Mouse (Mus musculus) liver, embryonic 14.5 days (tissue): ENCODE results near the gene Wdr26. TPM values are rescaled to one million over a fixed set of nuclear protein-coding genes. Genes with fewer than 3 reads are reported as not detected.

Experiments used
- ATAC-seq: fragments of 200-750 bp; cut with Nextera tagmentation; 2 replicates; pipeline ENCODE4 v1.8.0; 2017; ENCODE audit warnings: moderate number of reproducible peaks, mild to moderate bottlenecking, moderate library complexity; ENCODE audit not compliant: insufficient read depth
- DNase-seq, 3 experiments: peaks; one replicate each; pipeline ENCODE4 v3.0.0-alpha.2; 2012 to 2013; ENCODE audit warnings: low read depth in 3 of 3, low spot score in 3 of 3
- H3K27ac ChIP-seq: fragments of 300-500 bp; sonication (generic); 2 replicates; pipeline ENCODE4 v1.5.1; 2014; ENCODE audit warnings: moderate library complexity, mild to moderate bottlenecking, control low read depth, inconsistent platforms
- H3K27me3 ChIP-seq: fragments of 300-500 bp; sonication (generic); 2 replicates; pipeline ENCODE4 v1.6.1; 2014; ENCODE audit warnings: mild to moderate bottlenecking, low read length, moderate library complexity; ENCODE audit not compliant: control insufficient read depth, insufficient read depth
- H3K36me3 ChIP-seq: fragments of 300-500 bp; sonication (generic); replicated peaks from 2 replicates; pipeline ENCODE4 v1.6.1; 2014; ENCODE audit warnings: low read depth; ENCODE audit not compliant: control insufficient read depth, insufficient read depth
- H3K4me1 ChIP-seq, 2 experiments: fragments of 200-500 bp in 1 of 2; fragments of 300-500 bp in 1 of 2; sonication (generic) in 1 of 2; replicated peaks; 2 replicates each; pipeline ENCODE4 v1.6.1; 2012 to 2014; ENCODE audit warnings: antibody characterized with exemption in 1 of 2, inconsistent platforms in 1 of 2, low read length in 1 of 2; ENCODE audit not compliant: control insufficient read depth in 2 of 2, insufficient read depth in 2 of 2
- H3K4me2 ChIP-seq: fragments of 300-500 bp; sonication (generic); 2 replicates; pipeline ENCODE4 v1.6.1; 2014; ENCODE audit warnings: low read depth, mild to moderate bottlenecking, control low read depth, moderate library complexity
- H3K4me3 ChIP-seq, 2 experiments: fragments of 200-500 bp in 1 of 2; fragments of 300-500 bp in 1 of 2; sonication (generic) in 1 of 2; 2 replicates each; pipeline ENCODE4 v1.5.1; 2012 to 2014; ENCODE audit warnings: low read depth in 2 of 2, low read length in 2 of 2, mild to moderate bottlenecking in 2 of 2, control low read depth in 1 of 2, inconsistent platforms in 1 of 2, moderate library complexity in 1 of 2; ENCODE audit not compliant: insufficient read depth in 1 of 2
- H3K9ac ChIP-seq: fragments of 300-500 bp; sonication (generic); replicated peaks from 2 replicates; pipeline ENCODE4 v1.6.1; 2014; ENCODE audit warnings: mild to moderate bottlenecking, control low read depth, moderate library complexity
- H3K9me3 ChIP-seq: fragments of 300-500 bp; sonication (generic); 2 replicates; pipeline ENCODE4 v1.6.1; 2016; ENCODE audit warnings: low read length, mixed read lengths; ENCODE audit not compliant: control insufficient read depth
- CTCF ChIP-seq: IDR thresholded peaks from 2 replicates; pipeline ENCODE4 v1.5.1; 2016; ENCODE audit warnings: antibody characterized with exemption, low read depth, control low read depth
- EP300 ChIP-seq: IDR thresholded peaks from 2 replicates; pipeline ENCODE4 v1.6.1; 2016; ENCODE audit warnings: antibody characterized with exemption, low read depth
- WGBS: fragments of 180-500 bp; shearing (Covaris S2); extraction: QIAGEN DNeasy Blood & Tissue Kit; methylation state at CpG from one replicate; pipeline ENCODE4 v1.1.7; 2014; ENCODE audit not compliant: insufficient replicate concordance; 5-methylcytosine and 5-hydroxymethylcytosine counted together
- polyA plus RNA-seq, 2 experiments: library from polyadenylated mRNA; depleted of rRNA in 1 of 2; stranded (reverse) in 1 of 2; unstranded in 1 of 2; fragments of >200 nt; fragmentation: Nextera tagmentation in 1 of 2; extraction: Ambion mirVana in 1 of 2; gene quantifications; 2 replicates each; pipeline versions ENCODE4 v1.2.1 to v1.2.3; 2012 to 2014

Gene Wdr26
- polyA plus RNA-seq, 2 experiments, result 57.8 to 68.9 TPM

DNA sequence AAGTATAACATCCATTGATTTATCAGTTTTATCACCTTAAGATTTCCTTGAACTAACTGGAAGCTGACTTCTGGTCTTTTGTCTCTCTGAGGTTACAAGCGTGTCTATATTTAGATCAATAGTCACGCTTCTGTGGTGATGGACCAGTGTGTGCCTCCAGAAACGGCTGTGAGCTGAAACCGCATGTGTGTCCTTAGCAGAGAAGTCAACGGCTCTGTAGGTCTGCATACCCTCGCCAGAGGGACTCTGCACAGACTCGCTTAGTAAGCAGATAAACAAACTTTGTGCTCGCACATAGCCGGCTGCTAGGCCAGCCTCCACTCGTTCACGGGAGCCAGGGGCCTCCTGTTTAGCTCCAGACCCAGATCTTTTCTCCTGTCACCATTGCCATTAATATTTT lies 15.0 kb upstream of the Wdr26 start:
- Histone ChIP-seq H3K27me3 (no peaks in the 10 kb centered on the region), H3K9me3 (no peaks in the 10 kb centered on the region), H3K4me2 (no peak overlapping the region), H3K36me3 (no peaks in the 10 kb centered on the region), H3K4me1 (peaks cover 17 to 42% of the 10 kb centered on the region in 2 experiments), H3K27ac (no peak overlapping the region), H3K9ac (no peak overlapping the region; the same call in 1 of the 2 replicates), H3K4me3 (no peak overlapping the region)
- WGBS, result 11% methylated on average over 11 of the region's 11 CpGs
- 0 out of 2 replicates have a peak, but pooled peaks have one; percentile 4 for TF ChIP-seq CTCF
- no peak for TF ChIP-seq EP300
- ATAC-seq, result no peak
- no peak for DNase-seq

DNA sequence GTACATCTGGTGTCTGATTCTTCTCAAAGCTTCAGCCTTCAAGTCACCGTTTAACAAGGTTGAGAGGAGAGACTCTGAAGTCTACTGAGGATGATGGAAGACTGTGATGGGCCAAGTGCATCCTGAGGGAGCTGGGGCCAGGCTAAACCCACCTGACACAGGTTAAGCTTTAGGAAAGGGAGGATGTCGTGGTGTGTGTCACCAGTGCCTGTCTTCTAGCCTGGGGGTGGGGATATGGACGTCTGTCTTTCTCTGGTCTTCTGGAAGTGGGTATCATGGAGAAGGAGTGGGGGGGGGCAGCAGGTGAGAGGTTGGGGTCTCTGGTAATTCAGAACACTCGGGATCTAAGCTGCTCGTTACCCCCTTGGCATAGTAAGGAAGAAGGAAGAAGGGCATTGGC lies 13.5 kb upstream of the Wdr26 start:
- Histone ChIP-seq H3K4me2 (no peak overlapping the region), H3K9me3 (no peaks in the 10 kb centered on the region), H3K4me1 (peaks cover 11 to 30% of the 10 kb centered on the region in 2 experiments), H3K27me3 (no peaks in the 10 kb centered on the region), H3K4me3 (no peak overlapping the region), H3K9ac (no peak overlapping the region), H3K27ac (no peak overlapping the region), H3K36me3 (no peaks in the 10 kb centered on the region)
- ATAC-seq (no peak), DNase-seq (no peak)
- WGBS, result 59% methylated on average over 5 of the region's 5 CpGs
- TF ChIP-seq EP300 (no peak), CTCF (no peak)

DNA sequence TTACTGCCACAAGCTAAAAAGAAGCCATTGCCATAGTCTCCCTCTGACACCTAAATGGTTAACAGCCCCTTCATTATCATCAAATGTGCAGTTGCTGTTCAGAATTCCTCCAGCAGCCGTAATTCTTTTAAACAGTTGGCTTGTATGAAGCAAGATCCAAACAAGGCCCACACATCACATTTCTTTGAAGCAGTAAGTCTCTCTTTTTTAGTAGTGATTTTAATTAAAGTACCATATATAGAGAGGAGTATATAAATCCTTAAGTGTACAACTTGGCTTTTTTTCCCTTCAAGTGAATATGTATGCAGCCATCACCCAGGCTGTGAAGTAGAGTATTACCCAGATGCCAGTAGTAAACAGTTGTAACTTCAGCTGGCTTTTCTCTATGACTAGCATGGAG lies 10.2 kb upstream of the Wdr26 start:
- Histone ChIP-seq H3K9ac (peak overlapping the region; percentile 31), H3K9me3 (no peaks in the 10 kb centered on the region), H3K36me3 (no peaks in the 10 kb centered on the region), H3K4me1 (peaks cover 18 to 20% of the 10 kb centered on the region in 2 experiments), H3K27me3 (no peaks in the 10 kb centered on the region), H3K4me2 (no peak overlapping the region), H3K4me3 (no peak overlapping the region), H3K27ac (peak overlapping the region; percentile 31; the same call in 1 of the 2 replicates)
- ATAC-seq (no peak), DNase-seq (no peak)
- no peak for TF ChIP-seq CTCF
- TF ChIP-seq EP300, result no peak
- whole genome bisulfite sequencing, result 16% methylated on average over 1 of the region's 1 CpGs

DNA sequence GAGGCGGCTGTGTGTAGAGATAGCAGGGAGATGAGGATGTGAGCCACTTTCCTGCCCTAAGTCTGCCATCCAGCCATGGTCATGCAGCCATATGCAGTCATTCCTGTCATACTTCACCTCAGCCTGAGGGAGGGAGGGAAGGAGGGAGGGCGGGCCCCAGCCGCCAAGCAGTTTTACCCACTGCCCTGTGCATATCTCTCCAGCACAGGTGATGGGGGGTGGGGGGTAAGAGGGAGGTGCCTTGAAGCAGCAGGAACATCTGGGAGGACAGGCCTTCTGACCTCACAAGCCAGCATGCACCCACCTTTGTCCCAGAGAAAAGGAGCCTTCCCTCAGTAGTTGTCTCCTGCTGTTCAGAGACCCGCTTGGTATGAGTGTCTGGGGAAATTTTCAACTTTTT lies 4.5 kb upstream of the Wdr26 start:
- Histone ChIP-seq H3K4me1 (peaks cover 42 to 51% of the 10 kb centered on the region in 2 experiments), H3K9ac (peak overlapping the region; percentile 89), H3K27me3 (no peaks in the 10 kb centered on the region), H3K27ac (peak overlapping the region; percentile 97), H3K36me3 (no peaks in the 10 kb centered on the region), H3K4me3 (peak overlapping the region; percentile 53 to 54), H3K4me2 (peak overlapping the region; percentile 80), H3K9me3 (no peaks in the 10 kb centered on the region)
- TF ChIP-seq CTCF (peak; percentile 46; the same call in 1 of the 2 replicates), EP300 (peak; percentile 95)
- ATAC-seq (peak; percentile 88), DNase-seq (peak; percentile 91 to 94 (median 93))
- 29% methylated on average over 4 of the region's 4 CpGs for WGBS

DNA sequence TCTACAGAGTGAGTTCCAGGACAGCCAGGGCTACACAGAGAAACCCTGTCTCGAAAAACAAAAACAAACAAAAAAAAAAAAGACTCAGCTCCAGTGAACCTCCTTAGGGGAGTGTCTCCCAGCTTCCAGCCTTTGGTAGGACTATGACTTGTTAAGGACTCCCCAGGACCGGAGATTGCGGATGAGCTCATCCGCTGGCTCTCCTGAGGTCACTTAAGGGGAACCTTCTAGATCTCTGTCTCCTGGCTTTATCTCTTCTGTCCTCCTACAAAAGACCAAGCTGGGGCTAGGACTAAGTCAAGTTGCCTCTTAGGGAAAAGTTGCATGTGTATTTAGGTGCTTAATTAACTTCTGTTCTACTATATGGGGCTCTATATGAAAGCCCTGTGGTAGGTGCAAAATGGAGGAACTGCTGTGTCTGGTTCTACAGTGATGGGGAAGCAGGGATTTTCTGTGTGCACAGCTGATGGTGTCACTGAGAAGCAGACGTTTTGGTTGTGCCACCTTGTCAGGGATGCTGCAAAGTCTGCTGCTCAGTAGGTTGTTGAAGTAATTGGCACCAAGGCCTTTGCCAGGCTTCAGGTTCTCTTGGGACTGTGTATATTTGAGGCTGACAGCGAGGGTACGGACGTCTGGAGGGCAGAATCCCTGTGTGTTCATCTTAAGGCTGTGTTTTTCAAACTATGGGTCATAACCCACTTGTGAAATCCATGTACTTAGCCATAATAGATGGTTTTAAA lies 2.7 kb upstream of the Wdr26 start:
- Histone ChIP-seq H3K4me3 (no peak overlapping the region), H3K9ac (peak overlapping the region; percentile 15; the same call in 1 of the 2 replicates), H3K4me1 (peaks cover 42 to 54% of the 10 kb centered on the region in 2 experiments), H3K9me3 (no peaks in the 10 kb centered on the region), H3K36me3 (peaks cover 3% of the 10 kb centered on the region; the same call in 1 of the 2 replicates), H3K27ac (peak overlapping the region; percentile 97), H3K27me3 (no peaks in the 10 kb centered on the region), H3K4me2 (peak overlapping the region; percentile 80)
- DNase-seq, result no peak
- no peak for ATAC-seq
- TF ChIP-seq EP300, result no peak
- TF ChIP-seq CTCF, result no peak
- 82% methylated on average over 8 of the region's 8 CpGs for WGBS
